Mouse (Mus musculus) left cerebral cortex, postnatal 10 days (tissue): ENCODE measurements around the gene Nolc1. TPM values are rescaled to one million over a fixed set of nuclear protein-coding genes. Genes with fewer than 3 reads are reported as not detected.
"Not testable (repeated sequence)": the region's sequence is repeated elsewhere in the genome, so short reads cannot be mapped to it uniquely, and the experiment has no call there.

Experiments
- DNase-seq, 2 experiments: peaks; one replicate each; pipeline ENCODE4 v3.0.0; 2021 to 2022; ENCODE audit warnings: low spot score in 2 of 2, mixed read lengths in 1 of 2; ENCODE audit errors: extremely low spot score in 1 of 2
- intact Hi-C: fragments of 180-260 bp; cut with DNase I; formaldehyde crosslinking; loops from one replicate; pipeline ENCODE4 v1.15.1; 2025
- total RNA-seq, 2 experiments: library from RNA; stranded (reverse); gene quantifications; 2 replicates each; pipeline ENCODE4 v1.2.3; 2021

Gene Nolc1
- total RNA-seq, 2 experiments from 2014 or later: 34.6 to 37.3 TPM

GRCm38 (mm10) chr19:46129737-46130136 is 54.1 kb downstream of the Nolc1 start:
- intact Hi-C loops, DNase-seq: not testable (repeated sequence)

DNA sequence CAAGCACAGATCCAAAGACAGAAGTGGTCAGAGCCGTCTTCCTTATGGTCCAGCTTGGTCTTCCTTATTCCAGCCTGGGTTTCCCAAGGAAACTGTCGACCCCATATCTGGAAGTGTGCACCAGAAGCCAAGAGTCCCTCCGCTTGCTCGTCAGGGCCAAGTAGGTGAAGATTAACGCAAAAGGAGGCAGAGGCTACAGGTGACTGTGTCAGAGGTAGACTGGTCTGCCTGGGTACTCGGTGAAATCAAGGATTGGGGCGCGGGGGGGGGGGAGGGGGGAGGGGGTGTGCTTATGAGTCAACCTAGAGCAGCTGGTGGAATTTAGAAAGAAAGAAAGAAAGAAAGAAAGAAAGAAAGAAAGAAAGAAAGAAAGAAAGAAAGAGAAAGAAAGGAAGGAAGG is 55.6 kb downstream of the Nolc1 start:
- intact Hi-C loops: no loop called here
- no peak for DNase-seq

DNA sequence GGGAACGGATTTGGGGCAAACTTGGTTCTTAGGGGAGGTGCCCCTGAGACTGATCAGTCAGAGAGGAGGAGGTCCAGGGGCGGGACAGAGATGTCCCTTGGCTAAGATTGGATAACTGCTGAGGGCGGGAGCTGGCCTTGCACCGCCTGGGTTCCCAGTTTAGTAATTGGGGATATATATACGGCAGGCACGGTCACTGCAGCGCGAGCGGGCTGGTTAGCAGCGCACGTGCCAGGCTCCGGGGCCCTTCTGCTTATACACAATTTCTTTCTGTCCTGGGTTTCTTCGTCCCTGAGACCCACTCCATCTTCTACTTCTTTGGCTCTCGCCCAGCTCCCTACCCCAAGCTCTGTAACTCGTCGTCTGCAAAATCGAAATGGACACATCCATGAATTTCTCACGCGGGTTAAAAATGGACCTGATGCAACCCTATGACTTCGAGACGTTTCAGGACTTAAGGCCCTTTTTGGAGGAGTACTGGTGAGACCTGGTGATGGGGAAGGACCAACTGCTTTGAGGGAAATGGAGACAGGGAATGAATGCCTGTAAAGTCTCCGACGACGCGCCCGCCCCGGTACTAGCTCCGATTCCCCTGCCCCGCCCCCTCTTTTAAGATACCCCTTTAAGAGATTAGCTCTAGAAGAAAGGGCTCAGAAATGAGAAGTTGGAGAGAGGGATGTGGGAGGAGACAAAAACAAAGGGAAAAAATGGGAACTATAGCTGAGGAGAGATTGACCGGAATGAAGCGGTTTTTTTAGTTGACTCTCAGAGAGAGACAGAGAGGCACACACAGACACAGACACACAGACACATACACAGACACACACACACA is 56.2 kb downstream of the Nolc1 start, which contains the start of gene Elovl3:
Elovl3 (plus strand) TSS at position 204 of the 832 bp plus-strand sequence.
- DNase-seq: no peak
- intact Hi-C loops: no loop called here

- no peak for DNase-seq
- intact Hi-C loops: no loop called here
Observed at GRCm38 (mm10) chr19:46132577-46132976, 56.9 kb downstream of the Nolc1 start.

Other genes with a start within 250 kb of the Nolc1 start
- 10 to 100 TPM; 22.9 to 24.6 TPM for gene Armh3, start 77.4 kb upstream of the Nolc1 start, total RNA-seq
- 1 to 10 TPM; 3.3 to 4.7 TPM for gene Hps6, start 72.4 kb upstream of the Nolc1 start, total RNA-seq
- gene Pprc1, start 31.0 kb upstream of the Nolc1 start, total RNA-seq: 10 to 100 TPM; 26.2 to 29.1 TPM
- gene Ldb1, start 30.6 kb upstream of the Nolc1 start, total RNA-seq: 100 to 1,000 TPM in 1 of 2 experiments, 10 to 100 TPM in 1; 99.7 to 101 TPM
- not detected for gene Elovl3, start 56.0 kb downstream of the Nolc1 start, total RNA-seq
- gene Pitx3, start 72.5 kb downstream of the Nolc1 start, total RNA-seq: not detected
- gene Gbf1, start 76.6 kb downstream of the Nolc1 start, total RNA-seq: 100 to 1,000 TPM; 100 TPM
- 1 to 10 TPM; 2.0 to 2.4 TPM for gene Nfkb2, start 228.5 kb downstream of the Nolc1 start, total RNA-seq